Mouse (Mus musculus) adrenal gland, adult 2 months (tissue): ENCODE measurements around the gene D2hgdh. TPM values are rescaled to one million over a fixed set of nuclear protein-coding genes. Genes with fewer than 3 reads are reported as not detected.

Experiments
- polyA plus RNA-seq: library from polyadenylated mRNA; depleted of rRNA; stranded (reverse); fragments of >200 nt; gene quantifications from 2 replicates; pipeline ENCODE4 v1.2.3, GENCODE M21; 2012; rRNA removed
- total RNA-seq, 2 experiments: library from RNA; stranded (reverse); gene quantifications; 2 replicates each; pipeline ENCODE4 v1.2.3; 2021

The D2hgdh gene
- total and polyA plus RNA-seq, 3 experiments, result 29.6 to 57.5 (median 45.2) TPM

Other genes with a start within 250 kb of the D2hgdh start
- gene Stk25, start 166.2 kb upstream of the D2hgdh start, total RNA-seq, result 100 to 1,000 TPM; 115 to 140 TPM
- 65.7 and 66.4 TPM in 2 replicates for gene Stk25, start 166.2 kb upstream of the D2hgdh start, polyA plus RNA-seq
- gene Bok, start 139.2 kb upstream of the D2hgdh start, total RNA-seq, result 10 to 100 TPM in 1 of 2 experiments, 1 to 10 TPM in 1; 8.9 to 16.4 TPM
- gene Bok, start 139.2 kb upstream of the D2hgdh start, polyA plus RNA-seq, result 54.5 and 93.1 TPM in 2 replicates
- 10 to 100 TPM; 73.5 to 87.9 TPM for gene Atg4b, start 73.4 kb upstream of the D2hgdh start, total RNA-seq
- 43.7 and 50.8 TPM in 2 replicates for gene Atg4b, start 73.4 kb upstream of the D2hgdh start, polyA plus RNA-seq
- 10 to 100 TPM; 49.2 to 52.0 TPM for gene Thap4, start 70.0 kb upstream of the D2hgdh start, total RNA-seq
- gene Thap4, start 70.0 kb upstream of the D2hgdh start, polyA plus RNA-seq, result 44.0 and 45.1 TPM in 2 replicates
- gene Dtymk, start 23.0 kb upstream of the D2hgdh start, total RNA-seq, result 10 to 100 TPM; 50.6 to 66.3 TPM
- gene Dtymk, start 23.0 kb upstream of the D2hgdh start, polyA plus RNA-seq, result 43.2 and 44.5 TPM in 2 replicates
- 10 to 100 TPM; 14.8 to 19.1 TPM for gene Ing5, start 20.9 kb upstream of the D2hgdh start, total RNA-seq
- gene Ing5, start 20.9 kb upstream of the D2hgdh start, polyA plus RNA-seq, result 4.3 and 4.6 TPM in 2 replicates
- gene Gal3st2, start 36.4 kb downstream of the D2hgdh start, total RNA-seq, result not detected
- gene Gal3st2, start 36.4 kb downstream of the D2hgdh start, polyA plus RNA-seq, result 0.12 and 0.15 TPM in 2 replicates
- gene Gal3st2b, start 93.4 kb downstream of the D2hgdh start, total RNA-seq, result under 1 TPM in 1 of 2 experiments, not detected in 1; 0.14 TPM
- 0.12 TPM in 1 of 2 replicates, not detected in the other for gene Gal3st2b, start 93.4 kb downstream of the D2hgdh start, polyA plus RNA-seq
- gene Gal3st2c, start 165.6 kb downstream of the D2hgdh start, total RNA-seq, result under 1 TPM; 0.09 to 0.17 TPM
- 0.01 TPM in 1 of 2 replicates, not detected in the other for gene Gal3st2c, start 165.6 kb downstream of the D2hgdh start, polyA plus RNA-seq
- gene Neu4, start 195.5 kb downstream of the D2hgdh start, total RNA-seq, result not detected
- not detected in 2 replicates for gene Neu4, start 195.5 kb downstream of the D2hgdh start, polyA plus RNA-seq
- under 1 TPM in 1 of 2 experiments, not detected in 1; 0.14 TPM for gene Pdcd1, start 227.6 kb downstream of the D2hgdh start, total RNA-seq
- gene Pdcd1, start 227.6 kb downstream of the D2hgdh start, polyA plus RNA-seq, result 0.11 and 0.17 TPM in 2 replicates